Mouse (Mus musculus): ENCODE results near the gene Usp10.
A peak's percentile ranks its signal among the peaks of the same experiment; 100 is the strongest.

The Usp10 gene

GRCm38 (mm10) chr8:119967435-119967834 is 57.3 kb downstream of the Usp10 start:
- DNase-seq, result no peak

- DNase-seq, result peak; percentile 29
Measured at GRCm38 (mm10) chr8:119970169-119970568, 60.0 kb downstream of the Usp10 start.

DNA sequence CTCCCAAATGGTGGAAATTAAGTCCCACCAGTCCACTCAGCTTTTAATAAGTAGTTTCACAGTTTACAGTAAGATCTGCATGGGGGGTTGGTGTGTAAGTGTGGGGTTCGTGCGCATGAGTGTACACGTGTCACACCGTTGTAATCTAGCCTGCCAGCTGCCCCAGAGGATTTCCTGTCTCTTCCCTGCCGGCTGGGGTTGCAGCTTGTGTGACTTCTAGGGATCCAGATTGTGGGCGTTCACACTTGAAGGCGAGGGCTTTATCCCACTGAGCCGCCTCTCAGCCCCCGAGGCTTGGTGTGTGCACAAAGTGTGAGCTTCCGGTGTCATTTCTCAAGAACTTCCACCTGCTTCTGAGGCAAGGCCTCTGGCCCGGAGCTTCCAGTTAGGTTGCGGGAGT is 62.4 kb downstream of the Usp10 start:
- peak; percentile 45 for DNase-seq

DNA sequence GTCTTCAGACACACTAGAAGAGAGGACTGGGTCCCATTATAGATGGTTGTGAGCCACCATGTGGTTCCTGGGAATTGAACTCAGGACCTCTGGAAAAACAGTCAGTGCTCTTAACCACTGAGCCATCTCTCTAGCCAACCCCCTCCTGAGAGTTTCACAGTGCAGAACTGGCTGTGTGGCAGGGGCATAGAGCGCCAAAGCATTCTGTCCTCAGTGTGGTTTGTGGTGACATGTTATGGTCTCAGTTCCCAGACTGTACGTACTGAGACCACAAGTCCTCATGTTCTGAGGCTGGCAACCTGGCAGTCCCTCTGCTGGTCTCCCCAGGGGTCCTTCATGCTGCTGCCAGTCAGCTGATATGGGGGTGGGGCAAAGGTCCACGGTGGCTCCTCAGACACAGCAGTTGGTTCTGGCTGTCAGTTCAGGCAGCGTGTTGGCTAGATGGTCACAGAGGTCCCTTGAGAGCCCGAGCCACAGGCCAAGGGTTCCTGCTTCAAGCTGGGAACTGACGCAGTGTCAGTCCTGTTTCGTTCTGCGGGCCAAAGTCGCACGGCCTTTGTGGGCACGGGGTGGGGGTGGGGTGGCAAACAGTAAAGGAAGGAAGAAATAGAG is 68.7 kb downstream of the Usp10 start:
- no peak for DNase-seq

GRCm38 (mm10) chr8:119981253-119981652 is 71.1 kb downstream of the Usp10 start:
- no peak for DNase-seq

- peak; percentile 50 for DNase-seq
Measured at GRCm38 (mm10) chr8:119984085-119984484, 73.9 kb downstream of the Usp10 start.

DNA sequence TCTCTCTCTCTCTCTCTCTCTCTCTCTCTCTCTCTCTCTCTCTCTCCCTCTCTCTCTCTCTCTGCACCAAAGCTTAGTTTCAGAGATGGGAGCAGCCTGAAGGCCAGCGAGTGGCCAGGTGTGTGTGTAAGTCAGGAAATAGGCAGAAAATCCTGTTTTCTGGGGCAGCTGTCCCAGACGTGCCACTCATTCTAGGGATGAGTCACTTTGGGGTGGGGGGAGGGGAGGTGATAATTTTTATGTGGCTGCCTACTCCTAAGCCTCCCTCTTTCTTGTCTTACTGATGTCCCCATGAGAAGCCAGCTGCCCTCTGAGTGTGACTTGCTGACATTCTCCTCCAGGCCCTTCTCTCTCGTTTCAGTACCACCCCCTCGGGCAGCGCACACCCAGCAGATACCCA is 76.0 kb downstream of the Usp10 start:
- DNase-seq, result no peak

DNA sequence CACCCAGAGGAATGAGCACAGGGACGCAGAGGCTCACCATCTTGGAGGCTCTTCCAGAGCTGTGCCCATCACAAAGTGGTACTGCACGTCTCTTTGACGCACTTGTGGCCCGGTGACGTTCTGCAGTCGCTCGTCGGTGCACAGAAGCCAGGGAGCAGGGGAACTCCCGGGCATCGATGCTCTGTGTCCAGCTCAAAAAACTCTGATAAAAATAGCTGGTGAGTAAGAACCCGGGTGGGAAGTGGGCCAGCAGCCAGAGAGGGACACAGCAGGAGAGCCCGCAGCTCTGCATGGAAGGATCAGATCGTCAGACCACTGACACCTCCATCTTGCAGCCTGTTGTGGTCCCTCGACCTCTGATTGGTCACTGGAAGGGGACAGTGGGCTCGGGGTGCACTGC is 77.9 kb downstream of the Usp10 start:
- peak; percentile 70 for DNase-seq

DNA sequence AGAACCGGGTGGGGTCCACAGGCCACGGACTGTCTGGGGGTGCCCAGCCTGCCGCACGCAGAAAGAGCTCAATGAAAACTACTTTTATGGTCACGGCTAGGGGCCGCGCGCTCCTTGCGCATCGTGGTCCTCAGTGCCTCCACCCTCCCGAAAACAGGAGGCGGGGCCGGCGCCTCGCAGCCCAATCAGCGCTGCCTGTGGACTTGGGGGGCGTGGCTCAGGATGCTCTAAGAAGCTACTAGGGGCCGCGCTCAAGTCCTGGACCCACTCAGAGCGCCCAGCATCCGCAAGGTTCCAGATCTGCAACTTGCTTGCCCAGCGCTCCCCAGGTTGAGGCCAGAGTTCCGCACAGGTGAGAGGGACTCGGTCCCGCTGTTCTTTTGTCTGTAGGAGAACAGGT is 82.1 kb downstream of the Usp10 start, which contains the start of gene Crispld2:
Gene Crispld2, plus strand, starts transcription at position 190 of the 400 bp plus-strand sequence.
- peak; percentile 91 for DNase-seq

- DNase-seq, result peak; percentile 54
Measured at GRCm38 (mm10) chr8:119994114-119994513, 84.0 kb downstream of the Usp10 start.

GRCm38 (mm10) chr8:119994556-119994955 is 84.4 kb downstream of the Usp10 start:
- peak; percentile 51 for DNase-seq

DNA sequence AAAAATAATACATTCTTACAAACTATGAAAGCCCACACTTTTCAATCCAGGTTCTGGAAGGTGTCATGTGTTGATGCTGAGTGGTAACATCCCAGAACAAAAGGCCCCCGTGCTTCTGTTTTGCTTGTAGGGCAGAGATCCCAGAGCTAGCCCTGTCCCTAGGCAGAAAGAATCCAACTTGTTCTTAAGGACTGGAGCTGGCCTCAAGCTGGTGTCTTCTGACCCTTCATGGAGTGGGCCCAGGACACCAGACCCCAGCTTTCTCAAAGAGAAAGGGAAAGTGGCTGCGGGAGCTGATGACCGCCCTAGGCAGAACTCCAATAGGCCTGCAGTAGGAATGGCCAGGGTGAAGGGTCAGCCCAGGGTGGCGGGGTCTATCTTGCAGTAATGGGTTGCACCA is 87.1 kb downstream of the Usp10 start:
- no peak for DNase-seq

DNA sequence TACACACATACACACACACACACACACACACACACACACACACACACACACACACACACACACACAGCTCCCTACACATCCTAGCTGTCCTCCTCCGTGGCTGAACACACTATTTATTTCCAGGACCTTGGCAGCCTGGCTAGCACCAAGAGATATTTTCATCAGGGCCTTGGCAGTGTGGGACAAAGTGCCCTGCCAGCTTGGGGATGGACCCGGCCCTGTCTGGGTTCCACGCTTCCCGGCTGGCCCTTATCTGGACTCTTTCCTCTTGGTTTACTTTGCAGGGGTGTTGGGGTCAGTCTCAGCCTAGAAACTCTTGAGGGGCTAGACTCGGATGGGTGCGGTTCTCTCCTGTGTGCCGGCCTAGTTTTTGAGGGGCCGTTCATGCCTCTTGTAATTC is 90.3 kb downstream of the Usp10 start:
- DNase-seq, result peak; percentile 59

- peak; percentile 71 for DNase-seq
Measured at GRCm38 (mm10) chr8:120001712-120002111, 91.6 kb downstream of the Usp10 start.

GRCm38 (mm10) chr8:120002348-120002747 is 92.2 kb downstream of the Usp10 start:
- DNase-seq, result peak; percentile 50

- peak; percentile 89 for DNase-seq
Measured at GRCm38 (mm10) chr8:120004154-120004702, 94.1 kb downstream of the Usp10 start.

DNA sequence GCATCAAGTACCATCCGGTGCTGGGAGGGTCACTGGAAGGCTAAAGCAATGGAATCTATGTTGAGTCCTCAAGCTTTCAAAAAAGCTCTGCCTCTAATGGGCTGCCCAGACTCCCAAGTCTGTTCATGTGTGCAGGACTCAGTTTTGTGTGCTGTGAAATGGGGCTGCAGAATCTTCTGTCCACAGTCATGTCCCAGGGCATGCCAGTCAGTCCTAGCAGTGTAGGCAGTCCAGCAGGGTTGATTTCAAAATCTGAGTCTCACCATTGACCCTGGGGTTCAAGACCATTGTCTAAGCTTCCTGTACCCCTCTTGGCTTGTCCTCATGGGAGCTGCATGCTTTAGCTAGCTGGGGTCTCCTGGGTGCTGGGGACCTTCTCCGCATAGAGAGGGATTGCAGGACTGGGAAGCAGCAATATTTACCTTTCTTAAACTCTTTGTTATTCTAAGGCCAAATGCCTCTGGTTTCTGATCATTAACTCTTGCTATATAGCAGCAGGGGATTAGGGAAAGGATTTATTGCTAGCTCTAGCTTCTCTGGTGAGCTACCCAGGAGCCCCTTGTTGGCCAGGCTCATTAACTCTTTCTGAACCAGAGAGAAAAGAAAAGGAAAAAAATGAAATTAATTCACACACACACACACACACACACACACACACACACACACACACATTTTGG is 94.7 kb downstream of the Usp10 start:
- no peak for DNase-seq

- DNase-seq, result peak; percentile 29
Measured at GRCm38 (mm10) chr8:120006645-120007160, 96.5 kb downstream of the Usp10 start.

Measured in lung, postnatal 10 days (tissue).